Mouse (Mus musculus) brain, embryonic 14.5 days (tissue): ENCODE measurements at regions not wholly inside any gene's neighbourhood (a gene's known extent, or its start where the extent isn't known, plus 50 kb on each side); places are given as distances from the start of the nearest gene placed in this dataset.

Experiments used
- DNase-seq: peaks from one replicate; pipeline ENCODE4 v3.0.0-alpha.2; 2011; ENCODE audit warnings: low read depth
- CTCF ChIP-seq: fragments of 200-500 bp; IDR thresholded peaks from 2 replicates; pipeline ENCODE4 v1.5.1; 2012; ENCODE audit warnings: inconsistent platforms, mild to moderate bottlenecking, moderate library complexity, borderline replicate concordance; ENCODE audit not compliant: insufficient read depth, insufficient read length; ENCODE audit errors: extremely low read depth
- POLR2A ChIP-seq: fragments of 200-500 bp; IDR thresholded peaks from 2 replicates; pipeline ENCODE4 v1.6.1; 2012; ENCODE audit warnings: mild to moderate bottlenecking, inconsistent platforms, borderline replicate concordance; ENCODE audit not compliant: poor library complexity, insufficient read depth, insufficient read length, severe bottlenecking; ENCODE audit errors: extremely low read depth

DNA sequence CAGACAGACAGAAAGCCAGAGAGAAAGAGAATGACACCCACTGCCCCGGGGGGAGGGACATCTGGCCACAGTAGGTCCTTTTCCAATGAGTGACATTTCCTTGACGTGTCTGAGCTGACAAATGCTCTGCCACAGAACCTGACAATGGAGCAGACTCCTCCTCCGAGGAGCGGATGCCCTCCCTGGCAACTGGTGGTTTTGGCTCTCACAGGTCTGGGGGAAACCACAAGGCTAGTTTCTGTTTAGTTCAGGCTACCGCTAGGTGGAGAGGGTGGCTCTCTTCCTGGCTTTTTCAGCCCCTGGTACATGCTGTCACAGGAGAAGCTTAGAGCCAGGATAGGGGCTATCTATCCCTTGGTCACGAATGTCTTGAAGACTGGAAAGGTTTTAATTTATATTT, 196.7 kb downstream of the Ly86 start:
- DNase-seq, result peak; percentile 71
- TF ChIP-seq CTCF (peak; percentile 61; the same call in 1 of the 2 replicates), POLR2A (no peak)

DNA sequence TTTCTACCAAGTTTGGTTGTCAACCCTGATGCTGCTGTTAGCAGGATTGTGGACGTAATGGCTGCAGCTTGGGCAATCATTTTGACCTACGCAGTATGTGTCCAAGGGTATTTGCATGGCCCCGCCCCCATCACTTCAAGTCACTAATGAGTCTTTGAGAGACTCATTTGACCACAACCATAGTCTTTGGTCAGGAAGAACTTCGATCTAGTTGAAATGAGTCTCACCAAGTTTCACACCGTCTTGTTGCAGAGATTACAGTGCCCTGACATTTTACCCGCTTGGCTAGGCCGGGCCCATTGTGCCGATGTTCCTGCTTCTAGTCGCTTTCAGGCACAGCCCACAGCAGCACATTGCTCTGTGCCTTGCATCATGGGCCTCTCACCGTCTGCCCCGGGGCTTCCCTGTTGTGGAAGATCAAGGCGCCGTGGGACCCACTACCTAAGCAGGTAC, 197.8 kb downstream of the Ly86 start:
- DNase-seq, result no peak
- TF ChIP-seq POLR2A, result no peak

DNA sequence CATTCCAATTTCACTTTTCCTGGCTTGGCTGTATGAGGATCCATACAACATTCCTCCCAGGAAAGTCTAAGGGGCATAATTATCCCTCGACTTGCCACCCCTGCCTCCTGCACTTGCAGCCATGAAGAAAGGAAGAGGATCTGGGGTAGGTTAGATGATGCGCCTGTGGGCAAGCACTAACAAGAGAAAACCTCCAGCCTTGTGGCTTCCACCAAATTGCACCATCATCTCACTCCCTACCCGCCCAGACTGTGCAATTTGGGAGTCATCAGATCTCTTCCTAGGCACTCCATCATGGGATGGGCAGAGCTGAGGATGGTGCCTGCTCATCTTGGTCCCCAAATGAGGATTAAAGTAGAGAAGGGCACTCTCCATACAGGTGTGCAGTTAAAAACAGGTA, 198.8 kb downstream of the Ly86 start:
- no peak for DNase-seq
- TF ChIP-seq CTCF (no peak), POLR2A (no peak)

DNA sequence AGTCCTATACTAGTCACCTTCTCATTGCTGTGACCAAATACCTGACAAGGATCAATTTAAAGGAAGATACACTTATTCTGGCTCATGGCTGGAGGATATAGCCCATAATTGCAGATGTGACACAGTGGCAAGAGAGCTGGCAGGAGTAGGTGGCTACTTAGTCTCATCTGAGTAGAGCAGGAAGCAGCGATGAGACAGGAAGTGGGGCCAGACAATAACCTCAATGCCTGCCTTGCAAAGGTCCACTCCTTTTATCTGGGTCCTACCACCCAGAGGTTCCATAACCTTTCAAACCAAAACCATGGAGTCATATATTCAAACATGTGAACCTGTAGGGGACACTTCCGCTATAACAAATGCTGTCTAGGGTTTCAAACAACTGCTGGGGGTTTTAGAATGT, 199.7 kb downstream of the Ly86 start:
- no peak for DNase-seq
- TF ChIP-seq POLR2A (no peak), CTCF (no peak)

DNA sequence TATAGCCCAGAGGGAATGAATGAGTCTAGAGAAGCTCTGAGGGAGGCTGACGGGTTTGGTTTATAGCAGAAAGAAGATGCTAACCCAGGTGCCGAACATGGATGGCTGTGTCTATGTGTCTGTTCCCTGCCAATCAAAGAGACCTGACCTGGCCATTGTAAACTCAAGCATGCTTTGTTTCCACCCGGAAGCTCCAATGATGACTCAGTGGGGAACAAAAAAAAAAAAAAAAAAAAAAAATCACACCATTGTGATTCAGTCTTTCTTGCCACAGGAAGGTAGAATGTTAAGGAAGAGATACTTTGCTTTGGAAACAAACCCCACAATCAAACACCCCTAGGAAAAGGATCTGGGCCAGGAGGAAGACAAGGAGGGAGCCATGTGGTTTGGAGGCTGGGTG, 201.5 kb downstream of the Ly86 start:
- TF ChIP-seq POLR2A (no peak), CTCF (no peak)
- no peak for DNase-seq

DNA sequence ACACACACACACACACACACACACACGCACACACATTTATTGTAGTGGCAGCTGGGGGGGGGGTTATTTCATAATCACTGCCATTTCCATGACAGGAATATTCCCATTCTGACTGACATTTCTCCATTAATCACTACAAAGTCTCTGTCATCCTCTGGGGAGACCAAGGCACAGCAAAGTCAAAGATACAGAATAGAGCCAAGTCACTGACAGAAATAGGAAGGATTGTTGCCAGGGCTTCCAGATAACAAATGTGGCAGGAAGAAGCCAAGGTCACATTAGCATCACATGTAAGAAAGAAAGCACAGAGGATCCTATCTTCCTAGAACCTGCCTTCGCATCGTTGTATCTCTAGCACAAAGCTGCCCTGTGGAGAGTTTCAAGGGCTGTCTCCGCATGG, 205.6 kb downstream of the Ly86 start:
- DNase-seq, result no peak
- TF ChIP-seq CTCF (no peak), POLR2A (no peak)

DNA sequence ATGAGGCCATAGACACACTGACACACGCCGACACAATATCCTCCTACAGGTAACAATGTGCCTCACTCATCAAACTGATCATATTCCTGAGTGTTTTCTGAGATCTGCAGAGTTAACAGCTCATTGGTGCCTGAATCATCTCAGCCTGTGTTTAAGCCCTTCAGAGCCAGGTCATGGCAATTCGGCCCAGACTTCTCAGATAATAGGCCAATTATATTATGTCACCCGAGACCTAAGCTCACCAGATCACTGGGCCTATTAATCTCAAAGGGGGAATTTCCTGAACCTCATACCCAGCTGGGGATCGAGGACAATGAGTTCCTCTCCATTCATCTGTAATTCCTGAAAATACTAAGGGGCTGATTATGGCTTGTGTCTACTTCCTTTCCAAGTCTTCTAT, 208.4 kb downstream of the Ly86 start:
- TF ChIP-seq CTCF (no peak), POLR2A (no peak)
- peak; percentile 7 for DNase-seq

DNA sequence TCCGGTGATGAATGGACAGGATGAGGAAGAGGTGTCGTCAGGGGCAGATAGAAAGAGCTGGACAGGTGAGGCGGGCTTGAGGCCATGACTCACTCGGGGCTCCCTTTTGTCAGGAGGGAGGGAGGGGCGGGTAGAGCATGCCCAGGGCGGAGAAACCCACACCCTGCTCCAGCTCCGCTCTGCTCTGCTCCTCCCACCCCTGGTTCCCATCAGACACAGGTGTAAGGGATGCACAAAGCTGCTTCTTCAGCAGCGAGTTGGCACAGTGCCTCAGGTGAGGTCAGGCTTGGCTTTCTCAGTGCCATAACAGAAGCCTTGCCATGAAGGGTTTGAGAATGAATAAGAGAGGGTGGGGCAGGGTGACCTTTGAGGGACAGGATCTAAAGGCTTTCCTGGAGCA, 212.2 kb downstream of the Ly86 start:
- no peak for DNase-seq

DNA sequence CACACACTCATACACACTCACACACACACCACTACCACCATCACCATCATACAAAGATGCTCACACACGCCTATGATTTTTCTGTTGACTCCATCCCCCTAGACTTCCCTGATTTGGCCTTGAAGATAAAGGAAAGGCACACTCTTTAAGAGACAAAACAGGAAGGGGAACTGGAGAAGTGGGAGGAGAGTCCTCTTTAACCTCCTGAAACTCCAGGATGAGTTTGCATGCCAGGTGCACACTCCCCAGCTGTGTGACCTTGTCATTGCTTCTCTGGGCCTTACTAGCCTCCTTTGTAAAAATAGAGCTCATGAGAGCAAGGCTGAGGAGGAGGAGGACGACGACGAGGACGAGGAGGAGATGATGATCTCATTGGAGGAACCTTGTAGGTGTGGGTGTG, 212.8 kb downstream of the Ly86 start:
- TF ChIP-seq CTCF (no peak), POLR2A (no peak)
- no peak for DNase-seq

More for the DNA sequence above, 212.2 kb downstream of the Ly86 start:
- TF ChIP-seq CTCF, result no peak
- TF ChIP-seq POLR2A, result no peak

DNA sequence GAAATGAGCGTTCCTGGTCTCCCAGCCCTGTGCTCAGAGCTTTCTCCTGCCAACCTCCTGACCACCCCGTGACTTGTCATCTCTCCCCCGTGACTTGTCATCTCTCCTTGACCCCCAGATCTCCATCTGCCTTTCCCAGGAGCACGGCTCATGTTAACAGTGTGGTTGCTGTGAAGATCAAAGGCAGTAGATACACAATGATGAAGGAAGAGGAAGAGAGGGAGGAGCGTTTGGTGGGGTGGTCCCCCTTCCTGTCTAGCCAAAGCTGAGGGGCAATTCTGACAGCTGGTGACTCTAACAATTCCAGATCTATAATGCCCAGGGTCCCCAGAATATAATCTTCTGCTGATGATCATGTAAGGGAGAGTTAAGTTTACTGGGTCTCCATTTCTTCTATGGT, 214.0 kb downstream of the Ly86 start:
- DNase-seq, result no peak
- TF ChIP-seq POLR2A, result no peak
- TF ChIP-seq CTCF, result no peak

DNA sequence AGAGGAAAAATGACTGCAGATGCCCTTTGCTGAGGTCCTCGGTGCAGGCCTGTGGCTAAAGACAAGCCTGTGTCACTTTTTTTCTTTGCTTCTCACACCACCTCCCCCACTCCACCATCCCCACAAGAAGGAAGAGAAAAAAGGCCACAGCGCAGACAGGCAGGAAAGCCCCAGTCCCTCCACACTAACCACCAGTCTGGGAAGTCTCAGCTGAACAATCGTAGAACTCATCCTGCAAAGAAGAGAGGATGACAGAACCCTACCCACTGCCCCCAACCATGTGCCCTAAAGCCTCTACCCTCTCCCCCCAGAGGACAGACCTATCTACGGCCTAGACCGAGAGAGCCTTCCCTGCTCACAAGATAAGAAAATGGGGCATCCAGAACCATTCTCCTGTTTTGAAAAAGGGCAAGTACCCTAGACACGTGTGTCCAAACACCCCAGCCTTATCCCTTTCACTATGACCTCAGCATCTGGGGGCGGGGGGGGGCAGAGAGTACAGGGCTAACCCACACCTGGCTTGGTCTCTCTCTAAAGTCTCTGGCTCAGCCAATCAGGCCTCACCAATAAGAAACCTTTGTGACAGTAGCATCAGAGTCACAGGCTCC, 214.8 kb downstream of the Ly86 start:
- TF ChIP-seq CTCF (no peak), POLR2A (no peak)
- DNase-seq, result no peak

DNA sequence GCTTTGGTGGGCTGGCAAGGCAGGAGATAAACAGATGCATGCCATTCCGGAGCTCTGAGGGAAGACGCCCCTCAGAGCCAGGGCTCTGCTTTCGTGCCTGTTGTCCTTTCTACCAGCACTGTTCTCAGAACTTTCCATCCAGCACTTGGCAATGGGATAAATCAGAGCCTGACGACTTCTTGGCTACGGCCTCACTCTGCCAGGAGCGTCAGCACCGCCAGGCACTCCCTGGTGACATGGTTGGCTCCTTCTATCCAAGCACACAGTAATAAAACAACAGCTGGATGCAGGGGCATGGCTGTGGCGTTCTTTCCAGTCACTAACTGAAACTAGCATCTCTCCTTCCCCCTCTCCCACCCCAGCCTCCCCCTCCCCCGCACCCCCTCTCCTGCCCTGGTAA, 215.4 kb downstream of the Ly86 start:
- TF ChIP-seq CTCF (no peak), POLR2A (no peak)

More for the DNA sequence above, 215.4 kb downstream of the Ly86 start:
- peak; percentile 45 for DNase-seq
